ENCODE assay signal across 8 mouse cellular contexts in the genomic region with DNA sequence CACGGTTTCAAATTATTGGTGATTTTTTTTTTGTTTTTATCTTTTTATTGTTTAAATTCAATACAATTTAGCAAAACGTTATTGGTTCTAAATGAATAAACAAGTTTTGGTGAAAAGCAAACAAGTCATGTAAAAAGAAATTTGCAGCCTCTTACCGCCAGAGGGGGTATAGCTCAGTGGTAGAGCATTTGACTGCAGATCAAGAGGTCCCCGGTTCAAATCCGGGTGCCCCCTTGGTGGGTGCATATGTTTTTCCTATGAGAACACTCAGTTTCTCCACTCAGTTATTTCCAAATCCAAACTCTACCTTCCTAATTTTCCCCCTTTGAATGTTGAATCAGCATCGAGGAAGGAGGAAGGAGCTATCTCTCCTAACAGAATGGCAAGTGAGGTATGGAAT. TPM values are rescaled to one million over a fixed set of nuclear protein-coding genes. Genes with fewer than 3 reads are reported as not detected.
DNase-seq lines count a peak whose midpoint lies in the region; ATAC-seq and TF ChIP-seq lines count a peak whose summit lies in the region.

No protein-coding gene starts in this region.

- 6% methylated on average over 6 of the region's 6 CpGs for WGBS in kidney, embryonic 14.5 days

- CTCF ChIA-PET in Patski (lab: Charles Lee), result interaction anchor here (1.2 to 1.6 kb wide), 3 partner anchors 10 to 85 kb away, joined by 3 to 4 read pairs (median 3); no protein-coding TSS in a partner anchor

- no peak overlapping the region for H3K4me2 ChIP-seq in kidney, embryonic 14.5 days (replicated peaks; ENCODE audit: low read depth, low read length)

- no peaks in the 10 kb centered on the region for H3K9me3 ChIP-seq in kidney, embryonic 14.5 days (ENCODE audit: control insufficient read depth, low read length)

- POLR2A ChIA-PET in Patski (lab: Charles Lee), result interaction anchor here (6.7 kb wide), 1 partner anchor 18 kb away, joined by 133 read pairs; no protein-coding TSS in a partner anchor

- no peaks in the 10 kb centered on the region for H3K36me3 ChIP-seq in kidney, embryonic 14.5 days (ENCODE audit: control insufficient read depth, insufficient read depth, low read length)

- in situ Hi-C loops in Patski (cut with MboI; ENCODE audit: low pct_unique_long_range_greater_than_20kb), result loop anchor here (5.0 kb wide), 2 partner anchors 85 to 190 kb away; partner anchors contain the start of genes Fbxo47 and Plxdc1

- ATAC-seq in kidney, embryonic 14.5 days (ENCODE audit: low FRiP score, low TSS enrichment), result no peak
- ATAC-seq in Patski, result no peak

- H3K27me3 ChIP-seq in kidney, embryonic 14.5 days (ENCODE audit: control insufficient read depth, insufficient read depth, low read length), result no peaks in the 10 kb centered on the region
- H3K27me3 ChIP-seq in Patski, result no peaks in the 10 kb centered on the region

- H3K4me3 ChIP-seq in kidney, embryonic 14.5 days (ENCODE audit: low read length), result no peak overlapping the region

- TF ChIP-seq CTCF in Patski (IDR thresholded peaks at IDR 0.05), result peak; percentile 57

- H3K4me1 ChIP-seq in kidney, embryonic 14.5 days (ENCODE audit: control insufficient read depth, insufficient read depth, low read length), result peaks cover 9% of the 10 kb centered on the region

- peak; percentile 82 for DNase-seq in kidney, adult 9 months
- no peak for DNase-seq in Patski (ENCODE audit: low read depth, low spot score)
- peak; percentile 81 for DNase-seq in cerebellum, adult 9-11 months
- peak; percentile 74 for DNase-seq in kidney, postnatal 10 days
- peak; percentile 63 to 74 for DNase-seq in lung, adult 18-20 months
- peak; percentile 61 for DNase-seq in skeletal muscle tissue, adult 2 months (ENCODE audit: low read depth, low spot score)
- no peak for DNase-seq in urinary bladder, adult 2 months (ENCODE audit: low spot score)

- no peak overlapping the region for H3K27ac ChIP-seq in kidney, embryonic 14.5 days (ENCODE audit: low read depth, low read length)

- no peak overlapping the region for H3K9ac ChIP-seq in kidney, embryonic 14.5 days (ENCODE audit: low read depth, low read length)

RNA-seq across cellular contexts. Expression of gene Lasp1, which starts 1.9 kb away (rescaled TPM):
- 46.9 and 57.2 TPM in 2 replicates for polyA plus RNA-seq in kidney, embryonic 14.5 days (2014; fragmentation: Nextera tagmentation; extraction: Ambion mirVana)
- 246 TPM for polyA plus RNA-seq in Patski (2021)
- polyA plus RNA-seq in urinary bladder, adult 2 months (2012; rRNA removed), result 101 and 108 TPM in 2 replicates

RNA-seq across cellular contexts. Expression of gene Rpl23, which starts 14.7 kb away (rescaled TPM):
- 695 and 947 TPM in 2 replicates for polyA plus RNA-seq in kidney, embryonic 14.5 days (2014; fragmentation: Nextera tagmentation; extraction: Ambion mirVana)
- polyA plus RNA-seq in Patski (2021), result 568 TPM
- polyA plus RNA-seq in urinary bladder, adult 2 months (2012; rRNA removed), result 911 and 1,027 TPM in 2 replicates

RNA-seq across cellular contexts. Expression of gene 1700001P01Rik, which starts 21.2 kb away (rescaled TPM):
- polyA plus RNA-seq in kidney, embryonic 14.5 days (2014; fragmentation: Nextera tagmentation; extraction: Ambion mirVana), result 0.56 TPM in 1 of 2 replicates, not detected in the other
- polyA plus RNA-seq in Patski (2021), result 0.10 TPM
- polyA plus RNA-seq in urinary bladder, adult 2 months (2012; rRNA removed), result 0.13 and 0.41 TPM in 2 replicates

RNA-seq across cellular contexts. Expression of gene Cwc25, which starts 30.6 kb away (rescaled TPM):
- polyA plus RNA-seq in kidney, embryonic 14.5 days (2014; fragmentation: Nextera tagmentation; extraction: Ambion mirVana), result 12.6 and 13.7 TPM in 2 replicates
- 20.1 TPM for polyA plus RNA-seq in Patski (2021)
- polyA plus RNA-seq in urinary bladder, adult 2 months (2012; rRNA removed), result 15.3 and 16.6 TPM in 2 replicates

RNA-seq across cellular contexts. Expression of gene B230217C12Rik, which starts 43.7 kb away (rescaled TPM):
- polyA plus RNA-seq in kidney, embryonic 14.5 days (2014; fragmentation: Nextera tagmentation; extraction: Ambion mirVana), result 8.6 and 11.3 TPM in 2 replicates
- 1.5 TPM for polyA plus RNA-seq in Patski (2021)
- 3.8 and 5.6 TPM in 2 replicates for polyA plus RNA-seq in urinary bladder, adult 2 months (2012; rRNA removed)

Comparison
In these comparisons a context has a peak if more than half of its experiments do, and no peak if none do; other contexts are left out.
1. DNase-seq: peak in kidney, adult 9 months (single experiment), cerebellum, adult 9-11 months (single experiment), kidney, postnatal 10 days (single experiment), lung, adult 18-20 months (2 of 2) and skeletal muscle tissue, adult 2 months (single experiment); none in Patski (single experiment) and urinary bladder, adult 2 months (single experiment).